Mouse (Mus musculus): ENCODE measurements around the gene Gsap.
A peak's percentile ranks its signal among the peaks of the same experiment; 100 is the strongest.
"Not testable (repeated sequence)": the region's sequence is repeated elsewhere in the genome, so short reads cannot be mapped to it uniquely, and the experiment has no call there.

Gene Gsap

GRCm38 (mm10) chr5:21183046-21183445 is 3.0 kb upstream of the Gsap start:
- DNase-seq, result not testable (repeated sequence)

GRCm38 (mm10) chr5:21186821-21187220 is 766 bp downstream of the Gsap start:
- DNase-seq, result no peak

GRCm38 (mm10) chr5:21188435-21188834 is 2.4 kb downstream of the Gsap start:
- DNase-seq, result peak; percentile 17 to 35

- no peak for DNase-seq
Measured at GRCm38 (mm10) chr5:21189036-21189435, 3.0 kb downstream of the Gsap start.

- DNase-seq, result no peak
Measured at GRCm38 (mm10) chr5:21189460-21189859, 3.4 kb downstream of the Gsap start.

- DNase-seq, result no peak
Measured at GRCm38 (mm10) chr5:21203504-21203903, 17.4 kb downstream of the Gsap start.

- no peak for DNase-seq
Measured at GRCm38 (mm10) chr5:21204157-21204556, 18.1 kb downstream of the Gsap start.

- DNase-seq, result no peak
Measured at GRCm38 (mm10) chr5:21206014-21206413, 20.0 kb downstream of the Gsap start.

GRCm38 (mm10) chr5:21211406-21211805 is 25.4 kb downstream of the Gsap start:
- no peak for DNase-seq

GRCm38 (mm10) chr5:21212933-21213332 is 26.9 kb downstream of the Gsap start:
- no peak for DNase-seq

GRCm38 (mm10) chr5:21213801-21214200 is 27.7 kb downstream of the Gsap start:
- no peak for DNase-seq

GRCm38 (mm10) chr5:21217453-21218294 is 31.6 kb downstream of the Gsap start:
- no peak for DNase-seq

- no peak for DNase-seq
Measured at GRCm38 (mm10) chr5:21232876-21233275, 46.8 kb downstream of the Gsap start.

- DNase-seq, result no peak
Measured at GRCm38 (mm10) chr5:21244575-21244974, 58.5 kb downstream of the Gsap start.

GRCm38 (mm10) chr5:21245241-21245640 is 59.2 kb downstream of the Gsap start:
- no peak for DNase-seq

GRCm38 (mm10) chr5:21246794-21247193 is 60.7 kb downstream of the Gsap start:
- DNase-seq, result no peak

GRCm38 (mm10) chr5:21247916-21248315 is 61.9 kb downstream of the Gsap start:
- DNase-seq, result no peak

GRCm38 (mm10) chr5:21248834-21249233 is 62.8 kb downstream of the Gsap start:
- no peak for DNase-seq

- peak; percentile 33 to 47 for DNase-seq
Measured at GRCm38 (mm10) chr5:21254731-21255525, 68.9 kb downstream of the Gsap start.

- DNase-seq, result peak; percentile 56 to 57
Measured at GRCm38 (mm10) chr5:21255551-21256132, 69.6 kb downstream of the Gsap start.

GRCm38 (mm10) chr5:21257126-21257525 is 71.1 kb downstream of the Gsap start:
- no peak for DNase-seq

- no peak for DNase-seq
Measured at GRCm38 (mm10) chr5:21257806-21258205, 71.8 kb downstream of the Gsap start.

- DNase-seq, result no peak
Measured at GRCm38 (mm10) chr5:21260746-21261145, 74.7 kb downstream of the Gsap start.

Measured in spleen, adult 18-20 months (tissue).